Mouse (Mus musculus): ENCODE data around the gene Them5.

DNA sequence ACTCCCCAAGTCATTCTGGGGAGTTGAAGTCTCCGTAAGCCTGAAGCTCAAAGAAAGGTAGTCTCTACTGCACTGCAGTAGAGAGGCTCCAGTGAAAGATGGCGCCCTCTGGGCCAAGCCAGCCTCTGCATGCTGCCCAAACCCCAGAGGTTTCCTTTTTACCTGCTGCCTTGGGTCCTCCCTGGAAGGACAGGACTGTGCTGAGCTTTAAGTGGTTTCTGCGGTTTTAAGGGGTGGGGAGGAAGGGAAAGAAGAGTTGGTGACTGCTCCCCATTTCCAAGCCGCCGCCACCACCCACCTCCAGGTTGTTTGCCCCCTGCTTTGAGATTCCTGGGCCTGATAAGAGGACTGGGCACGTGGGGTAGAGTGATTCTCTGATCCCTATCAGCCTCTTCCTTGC, 26.7 kb downstream of the Them5 start:
- TF ChIP-seq POLR2A (IDR thresholded peaks at IDR 0.05; ENCODE audit: borderline replicate concordance, extremely low read depth, low read depth, low read length) = no peak
- TF ChIP-seq CTCF (IDR thresholded peaks at IDR 0.05; ENCODE audit: insufficient read depth, low read length) = no peak

All from lung, adult 2 months (tissue).